ENCODE assay signal across 8 mouse cellular contexts in the genomic region with DNA sequence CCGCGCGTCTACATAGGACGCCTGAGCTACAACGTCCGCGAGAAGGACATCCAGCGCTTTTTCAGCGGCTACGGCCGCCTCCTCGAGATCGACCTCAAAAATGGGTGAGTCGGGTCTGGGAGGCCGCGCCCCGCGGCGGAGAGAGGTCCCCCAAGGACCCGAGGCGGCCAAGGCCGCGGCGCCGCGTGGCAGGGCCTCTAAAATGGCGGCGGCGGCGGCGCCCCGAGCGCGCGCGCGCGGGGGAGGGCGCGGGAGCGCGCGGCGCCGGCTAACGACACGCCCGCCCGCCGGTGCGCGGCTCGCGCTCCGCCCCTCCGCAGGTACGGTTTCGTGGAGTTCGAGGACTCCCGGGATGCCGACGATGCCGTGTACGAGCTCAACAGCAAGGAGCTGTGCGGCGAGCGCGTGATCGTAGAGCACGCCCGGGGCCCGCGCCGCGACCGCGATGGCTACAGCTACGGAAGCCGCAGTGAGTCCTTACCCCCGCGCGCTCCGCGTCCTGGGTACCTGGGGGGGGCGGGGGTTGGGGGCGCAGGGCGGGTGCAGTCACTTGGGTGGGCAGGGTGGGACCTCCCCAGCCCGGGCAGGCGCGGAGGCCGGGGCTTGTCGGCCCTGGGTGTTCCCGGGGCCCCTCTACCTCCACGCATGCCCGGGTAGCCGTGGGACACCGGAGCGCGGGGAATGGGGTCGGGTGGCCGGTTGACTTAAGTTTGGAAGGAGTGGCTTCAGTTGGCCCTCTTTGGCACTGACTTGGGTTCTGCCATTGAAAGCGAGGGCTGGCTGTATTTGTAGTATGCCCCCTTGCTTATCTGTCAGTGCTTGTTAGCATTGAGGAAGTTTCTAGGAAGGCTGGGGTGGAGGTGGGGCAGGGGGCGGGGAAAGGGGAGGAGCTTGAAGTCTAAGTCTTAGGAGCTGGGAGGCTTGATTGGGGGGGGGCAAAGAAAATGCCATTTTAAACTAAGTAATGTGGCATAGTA. TPM values are rescaled to one million over a fixed set of nuclear protein-coding genes. Genes with fewer than 3 reads are reported as not detected.
DNase-seq lines count a peak whose midpoint lies in the region; ATAC-seq lines count a peak whose summit lies in the region.

No protein-coding gene starts in this region.

- H3K27me3 ChIP-seq in hindbrain, embryonic 15.5 days = no peaks in the 10 kb centered on the region
- H3K27me3 ChIP-seq in megakaryocyte, embryonic 14.5 days (replicated peaks) = no peaks in the 10 kb centered on the region

- peak; percentile 58 for ATAC-seq in hindbrain, embryonic 15.5 days (ENCODE audit: low FRiP score, low read depth)

- H3K9me3 ChIP-seq in hindbrain, embryonic 15.5 days = no peaks in the 10 kb centered on the region
- H3K9me3 ChIP-seq in megakaryocyte, embryonic 14.5 days = no peaks in the 10 kb centered on the region; the same call in 1 of the 2 replicates

- H3K9ac ChIP-seq in hindbrain, embryonic 15.5 days = peak overlapping the region; percentile 100

- H3K4me1 ChIP-seq in hindbrain, embryonic 15.5 days (replicated peaks) = peaks cover 23% of the 10 kb centered on the region
- peaks cover 44% of the 10 kb centered on the region for H3K4me1 ChIP-seq in megakaryocyte, embryonic 14.5 days

- peak overlapping the region; percentile 99 for H3K4me3 ChIP-seq in hindbrain, embryonic 15.5 days
- H3K4me3 ChIP-seq in megakaryocyte, embryonic 14.5 days (replicated peaks) = peak overlapping the region; percentile 97

- DNase-seq in ZHBTc4 (ENCODE audit: low read depth, low spot score) = peak; percentile 88
- peak; percentile 82 to 84 for DNase-seq in cerebellum, postnatal 25 days
- peak; percentile 46 for DNase-seq in gastrocnemius, adult 18-20 months (ENCODE audit: low spot score)
- DNase-seq in left cerebral cortex, postnatal 10 days (ENCODE audit: extremely low spot score in 1 of 2, low spot score in 2 of 2) = peak; percentile 46 to 83
- DNase-seq in right cerebral cortex, adult 18-20 months = peak; percentile 67
- DNase-seq in urinary bladder, postnatal 14 days (ENCODE audit: low spot score) = peak; percentile 58

- H3K4me2 ChIP-seq in hindbrain, embryonic 15.5 days = peak overlapping the region; percentile 83

- WGBS in hindbrain, embryonic 15.5 days = under 1% methylated on average over 83 of the region's 103 CpGs

- peak overlapping the region; percentile 100 for H3K27ac ChIP-seq in hindbrain, embryonic 15.5 days (replicated peaks)

- intact Hi-C loops in left cerebral cortex, postnatal 10 days (cut with DNase I) = no loop called here

- peaks cover 35% of the 10 kb centered on the region for H3K36me3 ChIP-seq in hindbrain, embryonic 15.5 days
- H3K36me3 ChIP-seq in megakaryocyte, embryonic 14.5 days (replicated peaks; ENCODE audit: low read length) = peaks cover 43% of the 10 kb centered on the region

RNA-seq across cellular contexts. Expression of gene Srsf6, which starts 0.6 kb away (rescaled TPM):
- total RNA-seq in gastrocnemius, adult 18-20 months (2021) = 10 to 100 TPM; 38.1 to 38.4 TPM
- 131 and 134 TPM in 2 replicates for polyA plus RNA-seq in hindbrain, embryonic 15.5 days (2015; fragmentation: Nextera tagmentation; extraction: Ambion mirVana)
- total RNA-seq in left cerebral cortex, postnatal 10 days (2021) = 100 to 1,000 TPM; 118 to 119 TPM
- polyA plus RNA-seq in megakaryocyte, embryonic 14.5 days (2012; ENCODE audit: insufficient read depth, low replicate concordance) = 37.6 and 68.1 TPM in 2 replicates

RNA-seq across cellular contexts. Expression of gene L3mbtl1, which starts 11.3 kb away (rescaled TPM):
- not detected for total RNA-seq in gastrocnemius, adult 18-20 months (2021)
- 4.8 and 5.0 TPM in 2 replicates for polyA plus RNA-seq in hindbrain, embryonic 15.5 days (2015; fragmentation: Nextera tagmentation; extraction: Ambion mirVana)
- total RNA-seq in left cerebral cortex, postnatal 10 days (2021) = 10 to 100 TPM; 29.6 to 35.0 TPM
- polyA plus RNA-seq in megakaryocyte, embryonic 14.5 days (2012; ENCODE audit: insufficient read depth, low replicate concordance) = 0.51 TPM in 1 of 2 replicates, not detected in the other

RNA-seq across cellular contexts. Expression of gene Sgk2, which starts 55.2 kb away (rescaled TPM):
- not detected for total RNA-seq in gastrocnemius, adult 18-20 months (2021)
- 0.12 TPM in 1 of 2 replicates, not detected in the other for polyA plus RNA-seq in hindbrain, embryonic 15.5 days (2015; fragmentation: Nextera tagmentation; extraction: Ambion mirVana)
- total RNA-seq in left cerebral cortex, postnatal 10 days (2021) = under 1 TPM; 0.39 to 0.41 TPM
- not detected in 2 replicates for polyA plus RNA-seq in megakaryocyte, embryonic 14.5 days (2012; ENCODE audit: insufficient read depth, low replicate concordance)

Comparison
In these comparisons a context has a peak if more than half of its experiments do, and no peak if none do; other contexts are left out.
1. Peak in every context shown above with its lines: DNase-seq, ATAC-seq, H3K4me3 ChIP-seq and H3K27ac ChIP-seq.
2. RNA of gene L3mbtl1, which starts 11.3 kb away (total RNA-seq): 29.6 to 35.0 TPM in left cerebral cortex, postnatal 10 days; not detected in gastrocnemius, adult 18-20 months; every median in the first group is over 10 times any median in the second.